Mouse (Mus musculus): ENCODE measurements around the gene Znhit1.

DNA sequence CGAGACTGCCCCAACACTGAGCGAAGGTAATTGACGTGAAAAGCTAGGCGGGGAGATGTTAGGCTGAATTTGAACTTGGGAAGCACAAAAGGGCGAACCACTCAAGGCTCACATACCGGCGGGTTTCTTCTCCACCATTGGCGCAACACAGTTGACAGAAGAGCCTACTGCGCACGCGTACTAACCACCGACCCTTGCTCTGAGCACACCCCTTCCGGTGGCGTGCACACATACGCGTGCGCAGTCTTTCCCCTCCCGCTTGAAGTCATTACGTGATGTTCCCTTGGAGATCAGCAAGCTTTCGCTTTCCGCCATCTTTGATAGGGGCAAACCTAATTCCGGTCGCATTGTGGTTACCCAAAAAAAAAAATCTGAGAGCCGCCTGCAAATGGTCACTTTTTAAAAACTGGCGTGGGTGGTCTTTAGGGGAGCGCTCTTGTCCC lies 1.1 kb downstream of the Znhit1 start, which contains the start of gene Plod3:
- TF ChIP-seq FLI1 (IDR thresholded peaks at IDR 0.05; ENCODE audit: low read length) = no peak
- TF ChIP-seq GATA1 (IDR thresholded peaks at IDR 0.05; ENCODE audit: borderline replicate concordance, low read length) = no peak

All from megakaryocyte, embryonic 14.5 days (primary cell).